Mouse (Mus musculus) spleen, adult 2 months (tissue): Measurements from ENCODE around the gene Stard9.

Experiments used
- CTCF ChIP-seq: fragments of 200-500 bp; IDR thresholded peaks from 2 replicates; pipeline ENCODE4 v1.5.1; 2011; ENCODE audit warnings: mild to moderate bottlenecking, inconsistent platforms; ENCODE audit not compliant: insufficient read depth, insufficient read length, insufficient replicate concordance; ENCODE audit errors: extremely low read depth
- POLR2A ChIP-seq: fragments of 200-500 bp; IDR thresholded peaks from 2 replicates; pipeline ENCODE4 v1.6.1; 2011; ENCODE audit warnings: low read depth, low read length, inconsistent platforms

DNA sequence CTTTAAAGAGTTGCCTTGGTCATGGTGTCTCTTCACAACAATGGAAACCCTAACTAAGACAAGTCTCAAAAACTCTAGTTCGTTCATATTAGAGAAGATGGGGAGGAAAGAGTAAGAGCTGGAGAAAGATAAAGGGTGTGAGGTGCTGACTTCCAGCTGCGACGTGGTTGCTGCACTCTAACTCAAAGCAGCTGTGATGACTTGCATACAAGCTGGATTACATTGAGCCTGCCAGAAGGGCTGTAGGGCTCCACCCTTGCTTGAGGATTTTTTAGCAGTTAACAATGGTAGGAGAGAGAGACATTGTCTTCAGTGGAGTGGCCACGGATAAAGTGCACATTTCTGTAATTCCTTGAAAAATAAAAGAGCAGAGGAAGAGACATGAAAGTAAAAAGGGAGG is 17.9 kb downstream of the Stard9 start:
- TF ChIP-seq CTCF: no peak
- TF ChIP-seq POLR2A: no peak
